Mouse (Mus musculus) forebrain, embryonic 14.5 days (tissue): ENCODE measurements at regions not wholly inside any gene's neighbourhood (a gene's known extent, or its start where the extent isn't known, plus 50 kb on each side); places are given as distances from the start of the nearest gene placed in this dataset.

Experiments
- ATAC-seq: fragments of 200-750 bp; cut with Nextera tagmentation; 2 replicates; pipeline ENCODE4 v1.8.0; 2017; ENCODE audit warnings: mild to moderate bottlenecking, moderate library complexity
- DNase-seq: peaks from one replicate; pipeline ENCODE4 v3.0.0-alpha.2; 2015; ENCODE audit warnings: low spot score
- H3K27ac ChIP-seq: fragments of 300-500 bp; sonication (generic); 2 replicates; pipeline ENCODE4 v1.5.1; 2014; ENCODE audit warnings: low read depth, mild to moderate bottlenecking, control low read depth, low read length, moderate library complexity
- H3K27me3 ChIP-seq: fragments of 300-500 bp; sonication (generic); replicated peaks from 2 replicates; pipeline ENCODE4 v1.6.1; 2014; ENCODE audit warnings: low read length, control low read depth, mixed read lengths; ENCODE audit not compliant: control insufficient read depth, insufficient read depth
- H3K36me3 ChIP-seq: fragments of 300-500 bp; sonication (generic); 2 replicates; pipeline ENCODE4 v1.6.1; 2014; ENCODE audit warnings: low read length, control low read depth; ENCODE audit not compliant: control insufficient read depth, insufficient read depth
- H3K4me1 ChIP-seq: fragments of 300-500 bp; sonication (generic); 2 replicates; pipeline ENCODE4 v1.6.1; 2014; ENCODE audit warnings: antibody characterized with exemption, low read length, control low read depth; ENCODE audit not compliant: control insufficient read depth, insufficient read depth
- H3K4me2 ChIP-seq: fragments of 300-500 bp; sonication (generic); 2 replicates; pipeline ENCODE4 v1.6.1; 2014; ENCODE audit warnings: mild to moderate bottlenecking, control low read depth, low read length
- H3K4me3 ChIP-seq: fragments of 300-500 bp; sonication (generic); 2 replicates; pipeline ENCODE4 v1.5.1; 2014; ENCODE audit warnings: low read depth, low read length, control low read depth
- H3K9ac ChIP-seq: fragments of 300-500 bp; sonication (generic); 2 replicates; pipeline ENCODE4 v1.6.1; 2014; ENCODE audit warnings: mild to moderate bottlenecking, low read length, control low read depth, moderate library complexity
- H3K9me3 ChIP-seq: fragments of 300-500 bp; sonication (generic); replicated peaks from 2 replicates; pipeline ENCODE4 v1.6.1; 2016; ENCODE audit warnings: low read length, control low read depth, mixed read lengths; ENCODE audit not compliant: control insufficient read depth
- WGBS: fragments of 180-500 bp; shearing (Covaris S2); extraction: QIAGEN DNeasy Blood & Tissue Kit; methylation state at CpG from one replicate; pipeline ENCODE4 v1.1.7; 2014; 5-methylcytosine and 5-hydroxymethylcytosine counted together

GRCm38 (mm10) chr15:87173096-87173495 is 371.0 kb upstream of the Fam19a5 start:
- no peaks in the 10 kb centered on the region for H3K9me3 ChIP-seq
- no peak overlapping the region for H3K27ac ChIP-seq
- no peaks in the 10 kb centered on the region for H3K27me3 ChIP-seq
- H3K4me3 ChIP-seq = no peak overlapping the region
- DNase-seq (no peak), ATAC-seq (no peak)
- H3K9ac ChIP-seq = no peak overlapping the region
- no peaks in the 10 kb centered on the region for H3K4me1 ChIP-seq
- H3K36me3 ChIP-seq = no peaks in the 10 kb centered on the region
- H3K4me2 ChIP-seq = no peak overlapping the region
- WGBS = 98% methylated on average over 2 of the region's 2 CpGs

DNA sequence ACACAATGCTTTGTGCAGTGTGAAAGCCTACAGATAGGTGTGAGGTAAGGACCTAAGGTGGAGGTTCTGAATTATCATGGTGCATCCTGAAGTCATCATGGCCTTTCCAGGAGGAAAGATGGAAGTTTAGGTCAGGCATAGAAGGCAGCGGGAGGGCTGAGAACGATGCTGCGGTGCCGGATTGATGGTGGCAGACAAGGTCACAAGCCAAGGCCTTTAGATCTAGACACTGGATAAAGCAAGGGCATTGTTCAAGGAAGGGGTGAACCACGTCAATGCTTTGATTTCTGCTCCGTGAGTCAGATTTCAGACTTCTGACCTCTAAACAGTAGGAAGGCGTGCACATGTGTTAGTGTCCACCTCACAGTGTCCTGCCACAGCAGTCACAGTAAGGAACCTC is 365.5 kb upstream of the Fam19a5 start:
- H3K27me3 ChIP-seq = no peaks in the 10 kb centered on the region
- H3K9me3 ChIP-seq = no peaks in the 10 kb centered on the region
- ATAC-seq (no peak), DNase-seq (no peak)
- H3K4me2 ChIP-seq = no peak overlapping the region
- H3K36me3 ChIP-seq = no peaks in the 10 kb centered on the region
- H3K27ac ChIP-seq = no peak overlapping the region
- 90% methylated on average over 7 of the region's 7 CpGs for WGBS
- H3K9ac ChIP-seq = no peak overlapping the region
- H3K4me1 ChIP-seq = no peaks in the 10 kb centered on the region
- no peak overlapping the region for H3K4me3 ChIP-seq

DNA sequence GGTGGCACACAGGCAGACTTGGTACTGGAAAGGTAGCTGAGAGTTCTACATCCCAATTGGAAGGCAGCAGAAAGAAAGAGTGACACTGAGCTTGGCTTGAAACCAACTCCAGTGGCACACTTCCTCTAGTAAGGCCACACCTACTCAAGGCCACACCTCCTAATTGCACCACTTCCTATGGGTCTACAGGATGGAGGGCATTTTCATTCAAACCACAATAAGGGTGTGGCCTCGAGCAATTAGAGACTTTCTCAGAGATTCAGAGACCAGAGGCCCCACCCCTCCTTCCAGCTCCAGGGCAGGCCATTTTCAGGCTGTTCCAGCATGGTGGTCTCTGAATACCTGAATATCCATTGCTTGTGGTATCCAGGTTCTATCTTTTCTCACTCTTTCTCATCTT is 363.3 kb upstream of the Fam19a5 start:
- no peak overlapping the region for H3K9ac ChIP-seq
- H3K4me2 ChIP-seq = no peak overlapping the region
- DNase-seq (no peak), ATAC-seq (no peak)
- 58% methylated on average over 1 of the region's 1 CpGs for WGBS
- no peak overlapping the region for H3K4me3 ChIP-seq
- no peaks in the 10 kb centered on the region for H3K4me1 ChIP-seq
- no peaks in the 10 kb centered on the region for H3K9me3 ChIP-seq
- H3K27ac ChIP-seq = no peak overlapping the region
- no peaks in the 10 kb centered on the region for H3K27me3 ChIP-seq
- no peaks in the 10 kb centered on the region for H3K36me3 ChIP-seq

DNA sequence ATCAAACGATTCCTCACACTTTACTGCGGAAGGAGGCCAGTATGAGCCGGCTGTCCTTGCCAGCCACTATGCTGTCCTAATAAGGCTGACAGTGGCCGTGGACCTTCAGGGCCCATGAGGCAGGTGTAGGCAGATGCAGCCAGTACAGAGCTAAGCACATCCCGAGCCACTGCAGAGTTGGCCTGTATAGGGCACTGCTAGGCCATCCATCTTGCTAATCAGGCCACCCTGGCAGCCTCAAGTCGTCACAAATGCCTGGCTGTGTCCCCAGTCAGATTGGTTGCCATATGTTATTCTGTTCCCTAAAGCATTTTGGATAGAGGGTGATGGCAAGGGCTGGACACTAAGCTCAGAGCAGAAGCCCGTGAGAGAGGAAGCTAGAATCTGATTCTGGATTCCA is 359.9 kb upstream of the Fam19a5 start:
- Histone ChIP-seq H3K4me2 (no peak overlapping the region), H3K9me3 (no peaks in the 10 kb centered on the region), H3K4me1 (no peaks in the 10 kb centered on the region), H3K36me3 (no peaks in the 10 kb centered on the region), H3K27ac (no peak overlapping the region), H3K4me3 (no peak overlapping the region), H3K27me3 (no peaks in the 10 kb centered on the region), H3K9ac (no peak overlapping the region)
- ATAC-seq (no peak), DNase-seq (no peak)
- 83% methylated on average over 7 of the region's 7 CpGs for WGBS

DNA sequence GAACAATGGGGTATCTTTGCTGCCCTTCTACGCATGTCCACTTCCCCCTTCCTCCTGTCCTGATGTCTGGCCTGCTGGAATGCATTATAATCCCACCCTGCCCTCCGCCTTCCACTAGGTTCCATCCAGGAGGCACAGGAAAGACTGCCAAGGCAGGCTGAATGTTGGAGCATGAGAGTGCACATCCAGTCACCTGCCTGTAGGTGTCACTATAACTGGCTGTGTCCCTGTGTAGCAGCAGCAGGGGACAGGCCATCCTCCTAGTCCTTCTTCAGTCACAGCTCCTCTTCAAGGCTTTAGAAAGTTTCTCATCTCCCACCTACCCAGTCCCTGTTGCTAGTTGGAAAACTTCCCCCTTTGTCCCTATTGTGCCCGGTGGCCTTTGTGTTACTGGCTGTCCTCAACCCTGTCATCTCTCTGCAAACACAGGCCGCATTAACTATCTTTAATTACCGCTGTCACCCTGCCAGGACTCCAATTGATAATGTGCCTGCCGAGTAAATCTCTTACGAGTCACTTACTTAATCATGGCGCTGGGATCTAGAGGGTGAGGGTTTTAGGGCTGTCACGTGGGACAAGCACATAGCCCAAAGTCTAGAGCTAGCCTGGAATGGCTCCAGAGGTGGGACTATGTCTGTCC is 355.2 kb upstream of the Fam19a5 start:
- no peak overlapping the region for H3K9ac ChIP-seq
- ATAC-seq = no peak
- peak; percentile 43 for DNase-seq
- H3K27me3 ChIP-seq = no peaks in the 10 kb centered on the region
- H3K4me2 ChIP-seq = no peak overlapping the region
- H3K4me3 ChIP-seq = no peak overlapping the region
- H3K9me3 ChIP-seq = no peaks in the 10 kb centered on the region
- no peak overlapping the region for H3K27ac ChIP-seq
- no peaks in the 10 kb centered on the region for H3K4me1 ChIP-seq
- H3K36me3 ChIP-seq = no peaks in the 10 kb centered on the region
- 41% methylated on average over 9 of the region's 9 CpGs for WGBS

DNA sequence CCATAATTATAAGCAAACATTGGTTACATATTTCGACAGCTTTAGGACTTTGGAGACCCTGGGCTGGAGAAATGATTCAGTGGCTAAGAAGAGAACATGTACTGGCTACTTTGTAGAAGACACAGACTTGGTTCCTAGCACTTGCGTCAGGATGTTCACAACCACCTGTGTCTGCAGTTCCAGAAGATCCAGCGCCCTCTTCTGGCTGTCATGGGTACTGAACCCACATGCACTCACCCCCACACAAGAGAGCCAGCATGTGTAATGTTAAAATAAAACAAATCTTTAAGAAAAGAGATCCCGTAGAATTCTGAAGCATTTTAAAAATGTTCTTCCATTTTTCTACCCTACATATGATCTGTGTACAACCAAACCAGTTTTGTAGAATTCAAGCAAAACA is 352.2 kb upstream of the Fam19a5 start:
- Histone ChIP-seq H3K27me3 (no peaks in the 10 kb centered on the region), H3K4me1 (no peaks in the 10 kb centered on the region), H3K9ac (no peak overlapping the region), H3K9me3 (no peaks in the 10 kb centered on the region), H3K4me2 (no peak overlapping the region), H3K27ac (no peak overlapping the region), H3K4me3 (no peak overlapping the region), H3K36me3 (no peaks in the 10 kb centered on the region)
- 75% methylated on average over 4 of the region's 4 CpGs for WGBS
- ATAC-seq = no peak
- no peak for DNase-seq

GRCm38 (mm10) chr15:87196306-87196893 is 347.7 kb upstream of the Fam19a5 start:
- Histone ChIP-seq H3K27ac (no peak overlapping the region), H3K27me3 (no peaks in the 10 kb centered on the region), H3K36me3 (no peaks in the 10 kb centered on the region), H3K4me2 (no peak overlapping the region), H3K4me3 (no peak overlapping the region), H3K4me1 (no peaks in the 10 kb centered on the region; the same call in 1 of the 2 replicates), H3K9ac (no peak overlapping the region), H3K9me3 (no peaks in the 10 kb centered on the region)
- ATAC-seq = no peak
- 57% methylated on average over 6 of the region's 6 CpGs for WGBS
- no peak for DNase-seq

- H3K4me3 ChIP-seq = no peak overlapping the region
- H3K36me3 ChIP-seq = no peaks in the 10 kb centered on the region
- H3K4me1 ChIP-seq = no peaks in the 10 kb centered on the region; the same call in 1 of the 2 replicates
- no peak overlapping the region for H3K9ac ChIP-seq
- no peak overlapping the region for H3K27ac ChIP-seq
- no peak for DNase-seq
- 87% methylated on average over 8 of the region's 8 CpGs for WGBS
- no peaks in the 10 kb centered on the region for H3K27me3 ChIP-seq
- no peak overlapping the region for H3K4me2 ChIP-seq
- H3K9me3 ChIP-seq = no peaks in the 10 kb centered on the region
- ATAC-seq = no peak
Measured at GRCm38 (mm10) chr15:87199641-87200040, 344.5 kb upstream of the Fam19a5 start.

DNA sequence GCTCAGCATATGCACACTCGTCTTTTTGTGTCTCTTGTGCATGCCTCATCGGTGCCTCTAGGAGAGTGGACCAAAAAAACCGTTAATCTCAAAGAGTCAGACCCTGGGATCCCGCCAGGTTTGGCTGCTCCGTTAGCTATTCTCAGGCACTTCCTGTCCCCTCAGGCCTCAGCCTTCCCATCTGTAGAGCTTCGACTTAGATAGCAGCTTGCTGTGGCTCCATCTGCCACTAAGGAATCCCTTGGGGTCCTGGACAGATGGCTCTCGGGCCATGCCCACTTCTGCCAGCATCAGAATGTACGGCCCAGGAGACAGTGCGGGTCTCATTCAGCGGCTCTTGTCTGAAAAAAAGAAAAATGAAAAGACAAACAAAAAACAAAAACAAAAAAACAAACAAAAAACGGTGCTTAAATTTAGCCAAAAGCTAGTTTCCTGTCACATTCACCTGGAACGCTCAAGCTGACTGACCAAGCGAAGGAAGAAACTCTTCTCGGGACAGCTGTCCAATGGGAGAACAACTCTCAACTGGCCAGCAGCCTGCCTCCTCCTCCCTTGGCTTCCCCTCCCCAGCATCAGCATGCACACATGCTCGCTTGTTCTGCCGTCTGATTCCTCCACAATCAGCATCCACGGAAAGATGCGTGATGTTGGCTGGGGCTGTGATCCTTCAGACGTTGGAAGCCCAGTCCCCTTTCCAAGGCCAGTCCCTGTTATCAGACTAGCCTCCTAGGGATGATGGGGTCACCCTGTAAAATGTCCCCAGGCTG is 343.6 kb upstream of the Fam19a5 start:
- H3K4me2 ChIP-seq = no peak overlapping the region
- 0 out of 2 replicates have a peak overlapping the region, but pooled peaks have one; percentile 22 for H3K27ac ChIP-seq
- H3K27me3 ChIP-seq = no peaks in the 10 kb centered on the region
- no peaks in the 10 kb centered on the region for H3K9me3 ChIP-seq
- H3K4me1 ChIP-seq = no peaks in the 10 kb centered on the region; the same call in 1 of the 2 replicates
- H3K36me3 ChIP-seq = no peaks in the 10 kb centered on the region
- peak; percentile 75 for ATAC-seq
- WGBS = 56% methylated on average over 19 of the region's 19 CpGs
- DNase-seq = peak; percentile 77
- no peak overlapping the region for H3K4me3 ChIP-seq
- H3K9ac ChIP-seq = no peak overlapping the region
